Mouse (Mus musculus) cerebellum, adult 8-10 months (tissue): Measurements from ENCODE around the gene Olfr1389.
"Not testable (repeated sequence)": the region's sequence is repeated elsewhere in the genome, so short reads cannot be mapped to it uniquely, and the experiment has no call there.

Source experiments
- DNase-seq: peaks from one replicate; pipeline ENCODE4 v3.0.0; 2022

Olfr1389 gene

GRCm38 (mm10) chr11:49422767-49423166 lies at the start of gene Olfr1389:
Gene Olfr1389, plus strand, starts transcription at chr11:49423067.
- DNase-seq, result no peak

- DNase-seq, result no peak
These were observed 39.7 kb upstream of the Olfr1389 start for GRCm38 (mm10) chr11:49383133-49383532.

- not testable (repeated sequence) for DNase-seq
These were observed 36.7 kb upstream of the Olfr1389 start for GRCm38 (mm10) chr11:49386118-49386517.

DNA sequence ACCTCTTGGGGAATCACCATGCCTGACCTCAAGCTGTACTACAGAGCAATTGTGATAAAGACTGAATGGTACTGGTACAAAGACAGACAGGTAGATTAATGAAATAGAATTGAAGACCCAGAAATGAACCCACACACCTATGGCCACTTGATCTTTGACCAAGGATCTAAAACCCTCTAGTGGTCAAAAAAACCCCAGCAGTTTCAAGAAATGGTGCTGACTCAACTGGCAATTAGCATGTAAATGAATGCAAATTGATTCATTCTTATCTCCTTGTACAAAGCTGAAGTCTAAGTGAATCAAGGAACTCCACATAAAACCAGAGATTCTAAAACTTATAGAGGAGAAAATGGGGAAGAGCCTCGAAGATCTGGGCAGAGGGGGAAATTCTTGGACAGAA lies 30.2 kb upstream of the Olfr1389 start:
- not testable (repeated sequence) for DNase-seq

GRCm38 (mm10) chr11:49406784-49407183 lies 16.1 kb upstream of the Olfr1389 start:
- DNase-seq, result no peak

DNA sequence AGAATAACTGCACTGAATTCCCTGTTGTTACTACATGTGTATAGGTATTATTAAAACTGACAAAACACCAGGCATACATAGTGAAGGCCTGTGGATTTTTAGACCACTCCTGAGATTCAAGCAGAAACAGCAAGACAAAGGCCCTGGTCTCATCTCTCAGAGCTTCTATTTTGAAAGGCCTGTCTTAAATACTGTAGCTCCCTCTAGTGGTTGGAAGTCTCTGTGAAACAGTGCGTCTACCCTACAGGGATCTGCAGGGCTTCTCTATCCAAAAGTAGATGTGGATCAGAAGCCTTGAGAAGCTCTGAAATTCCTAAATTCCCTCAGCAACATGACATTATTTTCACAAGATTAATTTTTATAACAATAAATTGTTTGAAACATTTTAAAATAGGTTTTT lies 12.3 kb upstream of the Olfr1389 start:
- DNase-seq, result no peak

DNA sequence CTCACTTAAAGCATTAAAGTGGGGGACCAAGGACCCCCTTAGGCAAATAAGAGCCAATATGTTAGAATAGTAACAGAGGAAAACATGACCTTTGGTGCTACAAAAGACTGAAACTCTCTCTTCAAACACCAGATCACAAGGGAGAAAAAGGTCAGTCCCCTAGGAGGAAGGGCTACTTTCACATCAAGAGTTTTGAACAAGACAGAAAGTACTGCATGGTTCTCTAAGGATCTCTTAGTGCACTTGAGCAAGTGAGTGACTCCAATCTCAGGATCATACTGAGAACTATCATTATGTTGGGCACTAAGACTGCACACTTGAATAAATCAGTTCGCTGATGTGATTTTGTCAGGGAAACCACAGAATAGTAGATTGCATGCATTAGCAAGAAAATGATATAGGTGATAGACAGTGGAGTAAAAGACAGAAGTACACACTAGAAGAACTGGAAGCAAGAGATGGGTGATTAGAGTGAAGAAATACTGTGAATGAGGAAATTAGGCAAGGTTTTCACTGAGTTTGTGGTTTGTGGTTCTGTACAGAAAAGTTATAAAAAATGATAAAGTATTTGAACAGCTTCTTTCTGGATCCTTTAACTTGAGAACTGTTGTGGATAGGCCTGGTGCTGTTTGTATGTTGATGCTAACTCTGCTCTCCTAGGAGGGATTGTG lies 2.5 kb downstream of the Olfr1389 start:
- no peak for DNase-seq

DNA sequence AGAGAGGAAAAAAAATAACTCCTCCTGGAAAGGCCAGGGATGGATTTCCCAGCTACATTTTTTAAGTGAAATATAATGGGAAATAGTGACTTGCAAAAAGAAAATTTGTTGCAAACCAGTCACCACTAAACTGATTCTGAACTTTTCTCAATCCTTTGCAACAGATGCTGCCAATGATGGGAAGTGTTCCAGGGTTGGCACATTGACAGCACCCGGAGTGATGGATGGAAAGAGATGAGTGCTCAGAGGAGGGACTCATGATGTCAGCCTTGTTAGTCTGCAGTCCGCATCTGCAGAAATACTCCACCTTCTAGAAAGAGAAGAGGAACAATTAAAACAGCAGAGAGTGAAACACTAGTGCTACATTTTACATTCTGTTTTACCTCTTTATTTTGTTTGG lies 6.8 kb downstream of the Olfr1389 start:
- no peak for DNase-seq

- no peak for DNase-seq
These were observed 13.5 kb downstream of the Olfr1389 start, which contains the start of gene Olfr1388 for GRCm38 (mm10) chr11:49436411-49436810. Gene Olfr1388, plus strand, starts transcription at chr11:49436624.

DNA sequence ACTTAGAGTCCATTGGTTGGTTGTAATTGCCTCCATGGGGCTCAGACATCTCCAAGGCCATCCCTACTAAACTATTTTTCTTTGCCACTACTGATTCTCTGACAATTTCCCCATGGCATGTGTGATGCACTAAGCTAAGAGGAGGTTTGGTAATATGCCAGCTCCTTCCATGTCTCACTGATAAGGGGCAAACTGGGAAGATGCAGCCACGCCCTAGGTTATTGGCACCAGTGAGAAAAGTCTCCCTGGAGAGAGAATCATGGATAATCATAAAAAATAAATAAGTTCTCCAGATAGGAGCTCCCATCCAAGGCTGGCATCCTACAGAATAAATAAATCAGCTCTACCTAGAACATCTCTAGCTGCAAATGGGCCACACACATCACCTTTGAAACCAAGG lies 32.2 kb downstream of the Olfr1389 start, which contains the start of gene Olfr1387:
TSS of gene Olfr1387 (plus strand) at position 301 of the 400 bp plus-strand sequence.
- DNase-seq, result no peak

GRCm38 (mm10) chr11:49464746-49465145 lies 41.9 kb downstream of the Olfr1389 start, which contains the start of gene Olfr1386:
Gene Olfr1386, plus strand, starts transcription at chr11:49465046.
- not testable (repeated sequence) for DNase-seq
